Mouse (Mus musculus) kidney, adult 2 months (tissue): ENCODE results near the gene Fam19a3.

Experiments
- CTCF ChIP-seq: fragments of 200-500 bp; conservative IDR thresholded peaks from 2 replicates; pipeline ENCODE4 v1.5.1; 2011; ENCODE audit warnings: low read depth, mild to moderate bottlenecking, control low read depth, low read length, moderate library complexity, mixed read lengths; ENCODE audit not compliant: insufficient read depth, insufficient read length
- POLR2A ChIP-seq: fragments of 200-500 bp; IDR thresholded peaks from one replicate; pipeline ENCODE4 v1.6.1; 2011; ENCODE audit warnings: low read depth, low read length, control low read depth

- TF ChIP-seq POLR2A (no peak), CTCF (no peak)
Observed at GRCm38 (mm10) chr3:104805539-104805938, 23.9 kb upstream of the Fam19a3 start.
